22 mouse cellular contexts compared by ENCODE assay signal in genomic region chr10:59886081-59886466, GRCm38 (mm10). TPM values are rescaled to one million over a fixed set of nuclear protein-coding genes. Genes with fewer than 3 reads are reported as not detected.
A peak's percentile ranks its signal among the peaks of the same experiment; 100 is the strongest.
DNase-seq lines count a peak whose midpoint lies in the region; ATAC-seq and TF ChIP-seq lines count a peak whose summit lies in the region.
"Had no signal": no experiment of that assay in that cellular context is flagged by ENCODE, and none has a peak within 500 bp of the region (broad histone marks: within the 10 kb centered on the region; RNA-seq: fewer than 3 reads in every experiment).

No protein-coding gene starts in this region.

- DNase-seq in layer of hippocampus, adult 2 months (ENCODE audit: low spot score in 2 of 2) = no peak
- no peak for DNase-seq in layer of hippocampus, postnatal 36 days
- no peak for DNase-seq in MEL (ENCODE audit: low read depth, low spot score)
- DNase-seq in ovary, adult 18-20 months (ENCODE audit: low spot score) = no peak
- DNase-seq in T-cell, adult 2 months (ENCODE audit: low spot score) = no peak
- DNase-seq: adrenal gland, adult 2 months; adrenal gland, postnatal 25 days; cerebellum, adult 2 months; cerebellum, postnatal 10 days; forebrain, postnatal 0 days; heart, adult 18-20 months; heart, postnatal 10 days; heart, postnatal 4 days had no signal

- TF ChIP-seq EP300 in MEL (IDR thresholded peaks at IDR 0.05; ENCODE audit: low read depth in 1 of 2, low read length in 2 of 2) = no peak

- H3K4me1 ChIP-seq in megakaryocyte, embryonic 14.5 days = peaks cover 94% of the 10 kb centered on the region
- H3K4me1 ChIP-seq in MEL (ENCODE audit: control insufficient read depth in 1 of 2, insufficient read depth in 2 of 2, low read length in 2 of 2) = peaks cover 10 to 22% of the 10 kb centered on the region in 2 experiments

- peak overlapping the region; percentile 72 for H3K27ac ChIP-seq in layer of hippocampus, adult 2 months
- H3K27ac ChIP-seq in MEL (ENCODE audit: control insufficient read depth, low read depth, low read length) = no peak overlapping the region
- peak overlapping the region; percentile 4; the same call in 1 of the 2 replicates for H3K27ac ChIP-seq in macrophage
- H3K27ac ChIP-seq: embryonic facial prominence, embryonic 10.5 days; forebrain, embryonic 13.5 days; hindbrain, embryonic 12.5 days had no signal

- no peak overlapping the region for H3K9ac ChIP-seq in MEL (ENCODE audit: control insufficient read depth, low read depth, low read length, poor library complexity, severe bottlenecking)
- H3K9ac ChIP-seq: forebrain, embryonic 13.5 days; forebrain, postnatal 0 days; hindbrain, embryonic 12.5 days had no signal

- no peak overlapping the region for H3K4me3 ChIP-seq in layer of hippocampus, adult 2 months
- peak overlapping the region; percentile 7 for H3K4me3 ChIP-seq in megakaryocyte, embryonic 14.5 days (replicated peaks)
- H3K4me3 ChIP-seq in MEL (ENCODE audit: control insufficient read depth in 1 of 2, insufficient read depth in 1 of 2, low read depth in 2 of 2, low read length in 2 of 2) (no peak overlapping the region), macrophage (ENCODE audit: inconsistent target) (no peak overlapping the region)
- H3K4me3 ChIP-seq: embryonic facial prominence, embryonic 10.5 days; forebrain, embryonic 13.5 days; heart, embryonic 10.5 days; hindbrain, embryonic 12.5 days had no signal

- peaks cover 92% of the 10 kb centered on the region for H3K36me3 ChIP-seq in megakaryocyte, embryonic 14.5 days (replicated peaks; ENCODE audit: low read length)
- H3K36me3 ChIP-seq in MEL (ENCODE audit: control insufficient read depth in 1 of 2, insufficient read depth in 2 of 2, low read length in 2 of 2) = peaks cover 2 to 13% of the 10 kb centered on the region in 2 experiments; a peak in 3 of 4 replicates
- peaks cover 7% of the 10 kb centered on the region; the same call in 1 of the 2 replicates for H3K36me3 ChIP-seq in macrophage (ENCODE audit: inconsistent target)

- WGBS in macrophage (ENCODE audit: missing documents) = 100% methylated on average over 1 of the region's 1 CpGs

- no peaks in the 10 kb centered on the region for H3K27me3 ChIP-seq in megakaryocyte, embryonic 14.5 days (replicated peaks)
- H3K27me3 ChIP-seq in MEL (ENCODE audit: control insufficient read depth in 1 of 2, insufficient read depth in 2 of 2, low read length in 2 of 2) = no peaks in the 10 kb centered on the region
- H3K27me3 ChIP-seq: forebrain, embryonic 13.5 days; hindbrain, embryonic 12.5 days had no signal

- TF ChIP-seq RAD21 in MEL (IDR thresholded peaks at IDR 0.05; ENCODE audit: low read depth, low read length) = no peak

- no peak for TF ChIP-seq CTCF in layer of hippocampus, adult 2 months (conservative IDR thresholded peaks at IDR 0.05)
- no peak for TF ChIP-seq CTCF in MEL (IDR thresholded peaks at IDR 0.05 in 2 of 3, conservative IDR thresholded peaks at IDR 0.05 in 1 of 3; ENCODE audit: control insufficient read depth in 1 of 3, insufficient read depth in 1 of 3, low read depth in 2 of 3, low read length in 3 of 3, poor library complexity in 1 of 3, severe bottlenecking in 1 of 3)

- TF ChIP-seq POLR2A in MEL (IDR thresholded peaks at IDR 0.05; ENCODE audit: control insufficient read depth in 1 of 2, insufficient read depth in 1 of 2, low read depth in 1 of 2, low read length in 2 of 2, poor library complexity in 1 of 2) = no peak

- H3K79me2 ChIP-seq in MEL (ENCODE audit: control insufficient read depth, insufficient read depth, low read length, poor library complexity) (peaks cover 34% of the 10 kb centered on the region), macrophage (ENCODE audit: inconsistent target) (peaks cover 93% of the 10 kb centered on the region)

- no peaks in the 10 kb centered on the region for H3K9me3 ChIP-seq in megakaryocyte, embryonic 14.5 days
- no peaks in the 10 kb centered on the region for H3K9me3 ChIP-seq in MEL (replicated peaks; ENCODE audit: insufficient read depth, low read length)
- H3K9me3 ChIP-seq: embryonic facial prominence, embryonic 10.5 days; forebrain, embryonic 13.5 days; G1E; heart, embryonic 10.5 days; hindbrain, embryonic 12.5 days had no signal

- no peak for ATAC-seq in megakaryocyte, adult 5-6 weeks (ENCODE audit: poor library complexity, severe bottlenecking)
- ATAC-seq: forebrain, embryonic 13.5 days; forebrain, postnatal 0 days; hindbrain, embryonic 16.5 days had no signal

TF ChIP-seq in MEL, 35 proteins besides CTCF, POLR2A, EP300 and RAD21:
- TF ChIP-seq USF1 (IDR thresholded peaks at IDR 0.05; ENCODE audit: low read depth, low read length) (no peak), GABPA (IDR thresholded peaks at IDR 0.05; ENCODE audit: low read depth, low read length) (peak; percentile 42; the same call in 1 of the 2 replicates), JUND (IDR thresholded peaks at IDR 0.05; ENCODE audit: low read depth, low read length) (no peak), MYB (IDR thresholded peaks at IDR 0.05; ENCODE audit: low read depth, low read length) (no peak), HCFC1 (IDR thresholded peaks at IDR 0.05; ENCODE audit: low read depth, low read length) (no peak), RCOR1 (IDR thresholded peaks at IDR 0.05; ENCODE audit: low read depth, low read length) (no peak), ZNF384 (IDR thresholded peaks at IDR 0.05; ENCODE audit: low read depth, low read length) (no peak), TBP (IDR thresholded peaks at IDR 0.05; ENCODE audit: low read depth, low read length) (no peak), MAFK (IDR thresholded peaks at IDR 0.05; ENCODE audit: borderline replicate concordance, low read depth, low read length) (peak; percentile 61; the same call in 1 of the 2 replicates)

RNA-seq across cellular contexts. Expression of gene Dnajb12, which starts 6.7 kb away (rescaled TPM):
- 10 to 100 TPM; 54.4 to 56.8 TPM for total RNA-seq in layer of hippocampus, adult 2 months (2021)
- 10 to 100 TPM; 48.0 to 48.3 TPM for total RNA-seq in layer of hippocampus, postnatal 36 days (2021)
- polyA plus RNA-seq in megakaryocyte, embryonic 14.5 days (2012; ENCODE audit: insufficient read depth, low replicate concordance) = 68.2 and 87.1 TPM in 2 replicates
- 21.9 and 26.0 TPM in 2 replicates for total RNA-seq in megakaryocyte, adult 5-6 weeks (2015)
- 17.3 and 18.5 TPM in 2 replicates for total RNA-seq in megakaryocyte, adult 5-6 weeks (2017)
- 13.3 and 17.2 TPM in 2 replicates for total RNA-seq in MEL (2012; rRNA removed)
- polyA plus RNA-seq in MEL (2012; ENCODE audit: insufficient read depth in 1 of 2, insufficient read length in 2 of 2, low read depth in 1 of 2, low replicate concordance in 2 of 2, missing spikeins in 1 of 2) (100 to 1,000 TPM in 1 of 2 experiments, 10 to 100 TPM in 1; 41.7 to 217 TPM), macrophage (2018) (24.9 to 38.2 TPM (median 31.2 TPM) in 3 replicates)
- 10 to 100 TPM; 22.6 to 37.6 (median 29.2) TPM for total RNA-seq in macrophage (2018; cell fraction: chromatin; rRNA removed)
- total RNA-seq in macrophage (2018; cell fraction: cytosol; rRNA removed) = 10 to 100 TPM; 32.5 to 45.7 (median 37.8) TPM
- 10 to 100 TPM; 26.1 to 38.9 (median 31.3) TPM for total RNA-seq in macrophage (2018; cell fraction: nucleus; rRNA removed)
